Mouse (Mus musculus) forebrain, embryonic 12.5 days (tissue): ENCODE data around the gene Lhx4. TPM values are rescaled to one million over a fixed set of nuclear protein-coding genes. Genes with fewer than 3 reads are reported as not detected.

ENCODE experiments used
- ATAC-seq: fragments of 200-750 bp; cut with Nextera tagmentation; 2 replicates; pipeline ENCODE4 v1.8.0; 2017; ENCODE audit warnings: moderate TSS enrichment; ENCODE audit not compliant: low FRiP score
- H3K27ac ChIP-seq: fragments of 300-500 bp; sonication (generic); 2 replicates; pipeline ENCODE4 v1.5.1; 2016; ENCODE audit warnings: mild to moderate bottlenecking
- H3K27me3 ChIP-seq: fragments of 300-500 bp; sonication (generic); 2 replicates; pipeline ENCODE4 v1.6.1; 2016; ENCODE audit warnings: mild to moderate bottlenecking
- H3K36me3 ChIP-seq: fragments of 300-500 bp; sonication (generic); replicated peaks from 2 replicates; pipeline ENCODE4 v1.6.1; 2016; ENCODE audit warnings: mild to moderate bottlenecking
- H3K4me1 ChIP-seq: fragments of 300-500 bp; sonication (generic); 2 replicates; pipeline ENCODE4 v1.6.1; 2016
- H3K4me2 ChIP-seq: fragments of 300-500 bp; sonication (generic); 2 replicates; pipeline ENCODE4 v1.6.1; 2016; ENCODE audit warnings: mild to moderate bottlenecking, moderate library complexity
- H3K4me3 ChIP-seq: fragments of 300-500 bp; sonication (generic); replicated peaks from 2 replicates; pipeline ENCODE4 v1.5.1; 2016; ENCODE audit warnings: mild to moderate bottlenecking
- H3K9ac ChIP-seq: fragments of 300-500 bp; sonication (generic); 2 replicates; pipeline ENCODE4 v1.6.1; 2016; ENCODE audit warnings: mild to moderate bottlenecking
- H3K9me3 ChIP-seq: fragments of 300-500 bp; sonication (generic); 2 replicates; pipeline ENCODE4 v1.6.1; 2016
- WGBS: fragments of 180-500 bp; shearing (Covaris S2); methylation state at CpG from one replicate; pipeline ENCODE4 v1.1.7; 2016; 5-methylcytosine and 5-hydroxymethylcytosine counted together
- polyA plus RNA-seq: library from polyadenylated mRNA; unstranded; fragments of >200 nt; fragmentation: Nextera tagmentation; extraction: Ambion mirVana; gene quantifications from 2 replicates; pipeline ENCODE4 v1.2.1, GENCODE M21; 2016

Gene Lhx4
- polyA plus RNA-seq, 1 experiment from 2014 or later = 0.14 TPM

DNA sequence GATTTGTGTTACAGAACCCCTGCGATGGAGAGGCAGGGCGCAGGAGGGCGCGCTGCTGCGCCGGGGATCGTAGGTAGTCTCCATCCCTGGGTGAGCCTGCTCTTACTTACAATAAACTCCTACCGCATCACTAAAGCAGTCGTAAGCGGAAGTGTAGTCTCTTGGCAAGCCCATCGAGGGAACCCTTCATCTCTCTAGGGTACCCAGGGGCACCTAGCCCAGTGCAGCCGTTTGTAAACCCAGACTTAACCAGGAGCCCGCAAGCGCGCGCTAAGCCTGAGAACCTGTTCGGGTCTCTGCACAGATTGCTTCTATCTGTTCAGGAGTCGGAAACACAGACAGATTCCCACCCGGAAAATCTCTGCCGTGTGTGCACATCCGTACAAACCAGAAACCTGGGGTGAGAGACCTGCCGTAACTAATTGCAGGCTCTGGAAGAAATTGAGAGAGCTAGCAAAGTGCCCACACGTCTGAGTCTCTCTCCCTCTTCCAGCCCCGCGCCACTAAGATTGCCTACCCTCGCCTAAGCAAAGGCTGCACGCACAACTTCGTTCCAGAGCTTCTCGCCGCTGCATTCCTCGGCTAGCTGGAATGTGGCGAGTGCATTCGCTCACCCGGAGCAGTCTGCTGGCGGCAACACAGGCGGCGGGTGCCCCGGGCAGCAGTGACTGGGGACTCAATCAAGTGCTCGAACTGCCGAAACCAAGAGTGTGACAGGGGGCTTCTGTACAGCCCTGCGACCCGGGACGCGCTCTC, 10.7 kb downstream of the Lhx4 start:
- H3K36me3 ChIP-seq = no peaks in the 10 kb centered on the region
- H3K27me3 ChIP-seq = peaks cover 88% of the 10 kb centered on the region
- ATAC-seq = no peak
- H3K4me2 ChIP-seq = peak overlapping the region; percentile 93
- H3K9me3 ChIP-seq = no peaks in the 10 kb centered on the region
- peaks cover 33% of the 10 kb centered on the region for H3K4me1 ChIP-seq
- no peak overlapping the region for H3K27ac ChIP-seq
- H3K4me3 ChIP-seq = peak overlapping the region; percentile 55
- no peak overlapping the region; the same call in 1 of the 2 replicates for H3K9ac ChIP-seq
- WGBS = under 1% methylated on average over 44 of the region's 44 CpGs

DNA sequence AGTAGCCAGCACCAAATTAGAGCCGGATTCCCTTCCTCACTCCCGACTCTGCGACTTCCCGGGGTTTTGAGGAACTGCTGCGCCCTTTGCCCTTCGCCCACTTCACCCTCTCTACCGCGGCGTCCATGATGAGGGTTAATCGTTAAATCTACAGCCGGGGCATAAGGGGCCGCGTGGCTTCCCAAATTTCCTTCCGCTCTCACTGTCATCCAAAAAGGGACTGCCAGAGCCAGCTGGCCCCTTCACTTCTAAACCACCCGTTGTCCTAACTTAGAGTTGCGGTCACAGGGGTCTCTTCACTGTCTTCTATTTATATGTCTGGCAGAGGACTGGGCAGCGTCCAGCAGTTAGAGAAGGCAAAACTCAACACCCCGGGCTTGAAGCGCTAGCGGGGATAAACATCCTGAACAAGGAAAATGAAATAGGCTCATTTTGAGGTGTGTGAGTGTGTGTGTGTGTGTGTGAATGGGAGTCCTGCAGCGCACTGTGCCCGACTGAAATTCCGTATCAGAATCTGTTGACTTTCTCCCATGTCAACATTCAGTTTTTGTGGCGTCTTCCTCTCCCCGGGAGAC, 13.6 kb downstream of the Lhx4 start:
- no peak overlapping the region for H3K4me2 ChIP-seq
- under 1% methylated on average over 25 of the region's 25 CpGs for WGBS
- H3K9me3 ChIP-seq = no peaks in the 10 kb centered on the region
- H3K27me3 ChIP-seq = peaks cover 96% of the 10 kb centered on the region
- no peaks in the 10 kb centered on the region for H3K36me3 ChIP-seq
- H3K4me3 ChIP-seq = no peak overlapping the region
- H3K9ac ChIP-seq = no peak overlapping the region
- H3K4me1 ChIP-seq = peaks cover 28% of the 10 kb centered on the region
- H3K27ac ChIP-seq = no peak overlapping the region
- no peak for ATAC-seq

DNA sequence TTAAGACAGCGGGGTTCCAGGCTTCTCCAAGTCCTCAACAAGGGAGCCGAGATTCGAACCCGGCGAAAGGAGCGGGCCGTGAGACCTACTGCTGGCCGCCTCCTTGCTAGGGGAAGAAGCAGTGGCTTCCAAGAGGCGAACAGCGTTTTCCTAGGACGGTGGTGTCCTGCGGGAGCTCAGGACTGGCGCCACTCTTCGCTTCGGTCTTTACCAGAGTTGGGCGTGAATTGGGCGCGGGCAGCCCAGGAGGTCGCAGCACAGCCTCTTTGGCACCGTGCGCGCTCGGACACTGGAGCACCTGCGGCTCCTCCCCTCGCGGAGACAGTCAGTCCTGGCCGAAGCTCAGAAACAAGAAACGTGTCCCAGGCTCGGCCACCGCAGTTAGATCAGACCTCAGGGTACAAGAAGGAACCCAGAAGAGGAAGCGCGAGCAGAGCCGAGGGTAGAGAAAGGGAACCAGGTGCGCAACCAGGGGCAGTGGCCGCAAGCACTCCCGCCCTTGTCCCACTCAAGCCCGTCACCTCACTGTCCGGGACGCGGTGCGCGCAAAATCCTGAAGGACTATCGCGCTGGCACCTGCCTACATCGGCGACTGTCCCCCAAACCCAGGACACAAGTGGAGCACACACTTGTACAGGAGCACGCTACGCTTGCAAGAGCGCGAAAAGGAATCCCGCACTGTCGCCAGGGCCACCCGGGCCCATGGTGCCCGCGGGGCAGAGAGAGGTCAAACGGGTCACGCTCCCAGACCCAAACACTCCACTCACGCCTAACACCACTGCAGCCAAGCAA, 14.3 kb downstream of the Lhx4 start:
- Histone ChIP-seq H3K9ac (no peak overlapping the region), H3K9me3 (no peaks in the 10 kb centered on the region), H3K36me3 (no peaks in the 10 kb centered on the region), H3K27ac (no peak overlapping the region), H3K27me3 (peaks cover 96% of the 10 kb centered on the region), H3K4me2 (no peak overlapping the region), H3K4me3 (no peak overlapping the region), H3K4me1 (peaks cover 22% of the 10 kb centered on the region)
- under 1% methylated on average over 58 of the region's 58 CpGs for WGBS
- no peak for ATAC-seq

DNA sequence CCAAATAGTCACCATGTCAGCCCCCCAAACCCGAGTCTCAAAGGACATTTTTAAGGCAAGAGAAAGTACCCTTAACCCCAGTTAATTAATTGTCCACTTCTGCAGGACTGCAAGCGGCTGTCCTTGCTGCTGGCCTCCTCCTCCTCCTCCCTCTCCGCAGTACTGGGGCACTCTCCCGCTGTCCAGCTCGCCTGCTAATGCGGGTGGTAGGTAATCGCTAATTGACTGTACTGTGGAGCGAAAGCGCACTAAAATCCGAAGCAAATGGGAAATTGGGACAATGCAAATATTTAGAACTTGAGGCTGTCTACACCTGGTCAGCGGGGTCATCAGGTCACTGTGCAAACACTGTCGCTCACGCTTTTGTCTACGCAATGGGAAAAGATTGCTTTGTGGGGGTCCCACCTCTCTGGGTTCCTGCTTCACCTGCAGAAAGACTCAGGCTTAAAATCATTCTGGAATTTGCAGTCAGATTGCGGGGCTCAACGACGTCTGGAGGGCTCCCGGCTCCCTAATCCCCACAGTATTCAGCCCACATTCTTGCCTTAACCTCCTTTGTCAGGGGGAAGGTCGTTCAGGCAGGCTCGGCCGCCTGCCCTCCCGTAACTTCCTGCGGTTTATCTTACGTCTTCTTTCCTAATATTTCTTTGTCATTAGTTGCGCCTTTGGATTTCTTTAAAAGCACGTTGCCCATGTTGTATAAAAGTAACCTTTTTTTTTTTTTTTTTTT, 15.2 kb downstream of the Lhx4 start:
- Histone ChIP-seq H3K4me1 (peaks cover 12% of the 10 kb centered on the region), H3K36me3 (no peaks in the 10 kb centered on the region), H3K27ac (no peak overlapping the region), H3K4me3 (no peak overlapping the region), H3K4me2 (no peak overlapping the region), H3K27me3 (peaks cover 96% of the 10 kb centered on the region), H3K9me3 (no peaks in the 10 kb centered on the region), H3K9ac (no peak overlapping the region)
- WGBS = under 1% methylated on average over 26 of the region's 26 CpGs
- no peak for ATAC-seq

DNA sequence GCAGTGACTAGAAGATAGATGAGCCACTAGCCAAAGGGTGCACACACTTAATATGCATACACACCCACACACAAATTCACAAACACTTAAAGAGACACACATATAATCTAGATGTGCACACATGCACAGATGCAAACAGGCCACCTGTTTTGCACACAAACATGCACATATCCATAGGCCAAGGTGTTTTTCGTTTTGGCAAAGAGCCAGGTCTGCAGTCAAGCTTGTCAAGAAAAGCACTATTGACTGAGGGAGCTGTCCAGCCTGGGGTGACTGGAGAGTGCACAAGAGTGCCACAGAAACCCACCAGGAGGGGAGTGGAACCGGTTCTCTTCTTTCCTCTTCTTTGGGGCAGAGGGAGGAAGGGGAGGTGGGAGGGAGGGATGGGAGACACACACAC, 20.3 kb downstream of the Lhx4 start:
- no peak overlapping the region for H3K9ac ChIP-seq
- no peak for ATAC-seq
- H3K27me3 ChIP-seq = peaks cover 94% of the 10 kb centered on the region
- no peak overlapping the region for H3K4me3 ChIP-seq
- no peak overlapping the region for H3K4me2 ChIP-seq
- H3K9me3 ChIP-seq = no peaks in the 10 kb centered on the region
- no peak overlapping the region for H3K27ac ChIP-seq
- no peaks in the 10 kb centered on the region for H3K36me3 ChIP-seq
- WGBS = 0% methylated on average over 2 of the region's 2 CpGs
- H3K4me1 ChIP-seq = peaks cover 8% of the 10 kb centered on the region; the same call in 1 of the 2 replicates

DNA sequence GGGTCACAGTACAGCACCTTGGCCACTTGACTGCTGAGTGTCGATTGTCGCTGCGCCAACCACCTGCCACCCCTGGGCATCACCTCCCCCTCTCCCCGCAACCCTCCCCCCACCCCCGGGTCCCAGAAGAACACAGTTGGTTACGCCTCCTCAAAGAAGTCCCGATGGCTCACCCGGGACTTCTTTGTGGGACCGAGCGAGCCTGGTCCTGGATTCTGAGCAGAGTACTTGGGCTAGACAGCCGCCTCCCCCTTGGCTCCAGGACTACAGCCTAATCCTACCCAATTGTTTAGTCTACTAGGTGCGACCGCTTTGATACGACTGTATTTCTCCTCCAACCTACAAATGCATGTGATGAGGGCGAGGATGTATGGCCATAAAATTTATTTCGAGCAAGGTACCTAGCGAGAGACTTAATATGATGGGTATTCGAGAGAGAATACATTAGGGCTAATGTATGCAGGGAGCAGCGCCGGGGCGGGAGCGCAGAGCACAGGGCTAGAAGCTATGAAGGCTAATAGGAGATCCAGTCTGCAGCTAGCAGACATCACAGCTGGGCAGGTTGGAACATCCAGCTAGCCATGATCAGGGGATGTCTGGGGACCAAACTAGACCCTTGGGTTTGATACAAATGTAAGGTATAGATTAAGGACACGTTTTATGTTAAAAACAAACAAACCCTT, 22.2 kb downstream of the Lhx4 start:
- WGBS = 2% methylated on average over 23 of the region's 23 CpGs
- ATAC-seq = no peak
- Histone ChIP-seq H3K9me3 (no peaks in the 10 kb centered on the region), H3K9ac (no peak overlapping the region), H3K36me3 (no peaks in the 10 kb centered on the region), H3K4me3 (0 out of 2 replicates have a peak overlapping the region, but pooled peaks have one; percentile 15), H3K27me3 (peaks cover 96% of the 10 kb centered on the region), H3K4me1 (peaks cover 7% of the 10 kb centered on the region; the same call in 1 of the 2 replicates), H3K4me2 (peak overlapping the region; percentile 39), H3K27ac (no peak overlapping the region)

DNA sequence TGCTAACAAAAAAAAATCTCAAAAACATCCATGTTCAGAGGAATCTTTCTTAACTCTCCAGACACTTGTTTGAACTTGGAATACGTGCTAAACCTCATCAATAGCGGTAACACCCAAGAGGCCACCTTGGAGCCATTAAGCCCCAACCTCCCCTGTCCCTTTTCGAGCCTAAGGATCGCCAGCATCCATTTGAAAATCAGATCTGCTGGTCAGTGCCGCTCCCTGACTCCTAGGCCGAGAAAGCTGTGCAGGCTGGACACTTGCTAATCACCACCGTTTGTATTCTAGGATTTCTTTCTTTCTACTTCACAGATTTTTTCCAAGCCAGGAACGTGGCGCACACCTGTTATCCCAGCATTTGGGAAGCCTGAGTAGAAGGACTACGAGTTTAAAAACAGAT, 23.7 kb downstream of the Lhx4 start:
- H3K36me3 ChIP-seq = no peaks in the 10 kb centered on the region
- H3K4me1 ChIP-seq = peaks cover 7% of the 10 kb centered on the region; the same call in 1 of the 2 replicates
- WGBS = 14% methylated on average over 10 of the region's 10 CpGs
- H3K27ac ChIP-seq = no peak overlapping the region
- ATAC-seq = no peak
- no peak overlapping the region for H3K9ac ChIP-seq
- no peaks in the 10 kb centered on the region for H3K9me3 ChIP-seq
- peaks cover 97% of the 10 kb centered on the region for H3K27me3 ChIP-seq
- no peak overlapping the region for H3K4me3 ChIP-seq
- H3K4me2 ChIP-seq = no peak overlapping the region

DNA sequence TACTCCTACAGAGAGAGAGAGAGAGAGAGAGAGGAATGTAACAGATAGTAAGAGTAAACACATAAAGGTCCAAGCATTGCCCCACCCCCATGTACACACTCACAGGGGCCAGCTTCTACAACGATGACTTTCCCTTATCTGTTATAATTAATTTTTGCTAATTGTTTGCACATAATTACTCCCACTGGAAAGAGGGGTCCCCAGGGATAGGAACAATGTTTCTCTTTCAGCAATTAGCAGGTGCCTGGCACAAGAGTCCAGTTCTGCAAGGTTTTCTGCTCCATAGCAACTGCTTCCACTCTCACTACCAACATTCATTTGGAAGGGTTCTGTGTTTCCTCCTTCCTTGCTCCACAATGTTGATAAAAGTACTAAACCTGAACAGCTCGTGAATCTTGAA, 25.6 kb downstream of the Lhx4 start:
- ATAC-seq = no peak
- H3K4me1 ChIP-seq = peaks cover 11% of the 10 kb centered on the region; the same call in 1 of the 2 replicates
- H3K36me3 ChIP-seq = no peaks in the 10 kb centered on the region
- H3K27me3 ChIP-seq = peaks cover 97% of the 10 kb centered on the region
- H3K9me3 ChIP-seq = no peaks in the 10 kb centered on the region
- no peak overlapping the region for H3K4me3 ChIP-seq
- H3K9ac ChIP-seq = no peak overlapping the region
- H3K4me2 ChIP-seq = no peak overlapping the region
- 71% methylated on average over 2 of the region's 2 CpGs for WGBS
- H3K27ac ChIP-seq = no peak overlapping the region

DNA sequence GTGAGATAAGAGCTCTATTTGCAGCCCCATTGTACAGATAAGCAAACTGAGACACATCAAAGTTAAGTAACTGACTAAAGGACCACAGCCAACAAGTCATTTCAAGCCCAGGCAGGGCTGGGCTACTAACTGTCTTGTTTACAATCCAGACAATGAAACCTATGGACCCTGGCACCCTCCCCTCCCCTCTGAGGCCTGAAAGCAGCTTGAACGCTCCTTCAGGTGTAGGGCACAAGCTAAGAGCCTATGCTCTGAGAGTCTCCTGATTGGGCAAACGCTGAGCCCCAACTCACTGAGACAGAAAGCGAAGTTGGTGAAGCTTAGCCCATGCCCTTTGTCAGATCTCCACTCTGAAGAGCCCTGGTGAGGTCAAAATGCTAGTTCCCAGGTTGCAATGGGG, 27.2 kb downstream of the Lhx4 start:
- Histone ChIP-seq H3K27ac (no peak overlapping the region), H3K4me2 (no peak overlapping the region), H3K4me3 (no peak overlapping the region), H3K27me3 (peaks cover 90% of the 10 kb centered on the region), H3K4me1 (peaks cover 9% of the 10 kb centered on the region; the same call in 1 of the 2 replicates), H3K9me3 (no peaks in the 10 kb centered on the region), H3K9ac (no peak overlapping the region), H3K36me3 (no peaks in the 10 kb centered on the region)
- 75% methylated on average over 3 of the region's 3 CpGs for whole genome bisulfite sequencing
- no peak for ATAC-seq

DNA sequence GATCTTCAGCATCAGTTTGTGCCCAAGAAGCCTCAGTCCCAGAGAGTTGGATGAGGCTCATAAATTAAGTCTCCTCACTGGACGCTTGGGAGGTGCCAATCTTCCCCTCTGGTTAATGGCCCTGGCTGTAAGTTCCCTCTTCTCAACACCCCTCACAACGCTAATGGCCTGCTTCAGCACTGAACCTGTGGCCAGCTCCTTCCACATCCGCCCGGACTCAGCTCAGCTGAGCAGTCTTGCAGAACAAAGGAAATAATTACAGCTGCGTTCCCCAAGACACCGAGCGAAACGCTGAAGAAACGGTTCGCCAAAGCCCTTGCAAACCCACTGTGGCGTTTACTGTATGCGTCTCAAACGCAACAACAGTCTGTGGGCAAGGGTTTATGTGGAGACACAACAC, 29.3 kb downstream of the Lhx4 start:
- no peak overlapping the region for H3K9ac ChIP-seq
- no peaks in the 10 kb centered on the region for H3K9me3 ChIP-seq
- under 1% methylated on average over 13 of the region's 13 CpGs for WGBS
- H3K27me3 ChIP-seq = peaks cover 69% of the 10 kb centered on the region
- no peak overlapping the region for H3K27ac ChIP-seq
- peaks cover 4% of the 10 kb centered on the region; the same call in 1 of the 2 replicates for H3K4me1 ChIP-seq
- 0 out of 2 replicates have a peak, but pooled peaks have one; percentile 21 for ATAC-seq
- 0 out of 2 replicates have a peak overlapping the region, but pooled peaks have one; percentile 8 for H3K4me3 ChIP-seq
- peak overlapping the region; percentile 42 for H3K4me2 ChIP-seq
- no peaks in the 10 kb centered on the region for H3K36me3 ChIP-seq

DNA sequence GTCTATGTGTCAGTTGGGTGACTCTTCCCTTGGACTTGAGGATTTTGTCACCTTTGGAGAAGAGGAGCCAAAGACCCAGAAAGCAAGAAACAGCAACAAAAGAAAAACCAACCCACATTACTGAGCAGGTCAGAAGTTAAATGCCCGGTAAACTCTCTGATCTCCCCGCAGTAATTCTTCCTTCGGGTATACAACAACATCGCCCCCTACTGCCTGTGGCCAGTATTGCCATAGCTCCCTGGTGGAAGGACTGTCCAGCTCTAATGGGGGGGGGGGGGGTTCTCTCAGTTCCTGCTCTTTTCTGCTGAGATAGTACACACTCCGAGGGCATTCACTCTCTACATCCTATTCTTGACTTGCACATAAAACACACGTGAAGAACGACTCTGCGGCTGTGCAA, 30.0 kb downstream of the Lhx4 start:
- Histone ChIP-seq H3K36me3 (no peaks in the 10 kb centered on the region), H3K27ac (no peak overlapping the region), H3K27me3 (peaks cover 66% of the 10 kb centered on the region), H3K4me3 (no peak overlapping the region), H3K4me1 (peaks cover 4% of the 10 kb centered on the region; the same call in 1 of the 2 replicates), H3K9me3 (no peaks in the 10 kb centered on the region), H3K4me2 (no peak overlapping the region), H3K9ac (no peak overlapping the region)
- ATAC-seq = no peak
- WGBS = 21% methylated on average over 8 of the region's 8 CpGs
